Mouse (Mus musculus) forebrain, embryonic 12.5 days (tissue): Measurements from ENCODE around the gene Coq2. TPM values are rescaled to one million over a fixed set of nuclear protein-coding genes. Genes with fewer than 3 reads are reported as not detected.

ENCODE experiments used
- ATAC-seq: fragments of 200-750 bp; cut with Nextera tagmentation; 2 replicates; pipeline ENCODE4 v1.8.0; 2017; ENCODE audit warnings: moderate TSS enrichment; ENCODE audit not compliant: low FRiP score
- H3K27ac ChIP-seq: fragments of 300-500 bp; sonication (generic); 2 replicates; pipeline ENCODE4 v1.5.1; 2016; ENCODE audit warnings: mild to moderate bottlenecking
- H3K27me3 ChIP-seq: fragments of 300-500 bp; sonication (generic); 2 replicates; pipeline ENCODE4 v1.6.1; 2016; ENCODE audit warnings: mild to moderate bottlenecking
- H3K36me3 ChIP-seq: fragments of 300-500 bp; sonication (generic); replicated peaks from 2 replicates; pipeline ENCODE4 v1.6.1; 2016; ENCODE audit warnings: mild to moderate bottlenecking
- H3K4me1 ChIP-seq: fragments of 300-500 bp; sonication (generic); 2 replicates; pipeline ENCODE4 v1.6.1; 2016
- H3K4me2 ChIP-seq: fragments of 300-500 bp; sonication (generic); 2 replicates; pipeline ENCODE4 v1.6.1; 2016; ENCODE audit warnings: mild to moderate bottlenecking, moderate library complexity
- H3K4me3 ChIP-seq: fragments of 300-500 bp; sonication (generic); replicated peaks from 2 replicates; pipeline ENCODE4 v1.5.1; 2016; ENCODE audit warnings: mild to moderate bottlenecking
- H3K9ac ChIP-seq: fragments of 300-500 bp; sonication (generic); 2 replicates; pipeline ENCODE4 v1.6.1; 2016; ENCODE audit warnings: mild to moderate bottlenecking
- H3K9me3 ChIP-seq: fragments of 300-500 bp; sonication (generic); 2 replicates; pipeline ENCODE4 v1.6.1; 2016
- WGBS: fragments of 180-500 bp; shearing (Covaris S2); methylation state at CpG from one replicate; pipeline ENCODE4 v1.1.7; 2016; 5-methylcytosine and 5-hydroxymethylcytosine counted together
- polyA plus RNA-seq: library from polyadenylated mRNA; unstranded; fragments of >200 nt; fragmentation: Nextera tagmentation; extraction: Ambion mirVana; gene quantifications from 2 replicates; pipeline ENCODE4 v1.2.1, GENCODE M21; 2016

The Coq2 gene
- polyA plus RNA-seq, 1 experiment from 2014 or later, result 47.3 TPM

- no peaks in the 10 kb centered on the region for H3K9me3 ChIP-seq
Observed at GRCm38 (mm10) chr5:100632540-100633129, 42.3 kb downstream of the Coq2 start.

GRCm38 (mm10) chr5:100628807-100629206 is 46.1 kb downstream of the Coq2 start:
- no peak overlapping the region for H3K4me3 ChIP-seq
- H3K4me1 ChIP-seq, result no peaks in the 10 kb centered on the region
- H3K4me2 ChIP-seq, result no peak overlapping the region
- H3K36me3 ChIP-seq, result no peaks in the 10 kb centered on the region
- 97% methylated on average over 4 of the region's 4 CpGs for WGBS
- no peaks in the 10 kb centered on the region for H3K9me3 ChIP-seq
- no peak for ATAC-seq
- H3K27ac ChIP-seq, result no peak overlapping the region
- H3K27me3 ChIP-seq, result no peaks in the 10 kb centered on the region
- no peak overlapping the region for H3K9ac ChIP-seq

More at GRCm38 (mm10) chr5:100632540-100633129, 42.3 kb downstream of the Coq2 start:
- no peak overlapping the region for H3K27ac ChIP-seq
- no peak overlapping the region for H3K4me2 ChIP-seq
- H3K4me3 ChIP-seq, result no peak overlapping the region
- no peaks in the 10 kb centered on the region for H3K27me3 ChIP-seq
- no peak for ATAC-seq
- no peaks in the 10 kb centered on the region for H3K4me1 ChIP-seq
- 92% methylated on average over 8 of the region's 8 CpGs for WGBS
- no peaks in the 10 kb centered on the region for H3K36me3 ChIP-seq
- H3K9ac ChIP-seq, result no peak overlapping the region

DNA sequence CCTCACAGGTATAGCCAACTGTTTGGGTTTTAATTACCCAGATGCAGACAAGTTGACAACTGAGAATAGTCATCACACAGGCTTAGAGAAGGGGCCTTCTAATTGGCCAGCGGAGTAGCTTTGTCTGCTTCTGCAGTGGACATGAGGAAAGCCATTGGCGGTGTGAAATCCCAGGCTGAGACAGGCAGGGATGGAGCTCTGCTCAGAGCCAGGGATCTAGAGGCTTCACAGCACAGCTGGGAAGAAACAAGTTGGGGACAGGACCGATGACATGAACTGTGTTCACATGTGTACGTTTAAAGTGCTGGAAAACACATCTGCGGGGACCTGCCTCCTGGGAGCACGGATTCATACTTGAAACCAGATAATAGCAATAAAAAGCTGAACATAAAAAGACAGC is 48.4 kb downstream of the Coq2 start:
- no peak overlapping the region for H3K9ac ChIP-seq
- H3K4me2 ChIP-seq, result no peak overlapping the region
- ATAC-seq, result no peak
- H3K4me3 ChIP-seq, result no peak overlapping the region
- H3K36me3 ChIP-seq, result no peaks in the 10 kb centered on the region
- 64% methylated on average over 6 of the region's 6 CpGs for WGBS
- no peaks in the 10 kb centered on the region for H3K9me3 ChIP-seq
- H3K4me1 ChIP-seq, result no peaks in the 10 kb centered on the region
- no peaks in the 10 kb centered on the region for H3K27me3 ChIP-seq
- H3K27ac ChIP-seq, result no peak overlapping the region

GRCm38 (mm10) chr5:100624743-100625360 is 50.1 kb downstream of the Coq2 start:
- H3K4me3 ChIP-seq, result no peak overlapping the region
- H3K36me3 ChIP-seq, result no peaks in the 10 kb centered on the region
- no peak overlapping the region for H3K4me2 ChIP-seq
- no peak for ATAC-seq
- H3K9ac ChIP-seq, result no peak overlapping the region
- peaks cover 3% of the 10 kb centered on the region; the same call in 1 of the 2 replicates for H3K4me1 ChIP-seq
- H3K27me3 ChIP-seq, result no peaks in the 10 kb centered on the region
- WGBS, result 80% methylated on average over 9 of the region's 9 CpGs
- H3K27ac ChIP-seq, result no peak overlapping the region
- H3K9me3 ChIP-seq, result no peaks in the 10 kb centered on the region

GRCm38 (mm10) chr5:100622509-100623163 is 52.3 kb downstream of the Coq2 start:
- no peak overlapping the region for H3K9ac ChIP-seq
- no peak overlapping the region for H3K27ac ChIP-seq
- H3K4me3 ChIP-seq, result no peak overlapping the region
- peaks cover 3% of the 10 kb centered on the region; the same call in 1 of the 2 replicates for H3K4me1 ChIP-seq
- ATAC-seq, result no peak
- no peak overlapping the region for H3K4me2 ChIP-seq
- no peaks in the 10 kb centered on the region for H3K27me3 ChIP-seq
- WGBS, result 87% methylated on average over 12 of the region's 12 CpGs
- no peaks in the 10 kb centered on the region for H3K36me3 ChIP-seq
- no peaks in the 10 kb centered on the region for H3K9me3 ChIP-seq

- H3K9ac ChIP-seq, result no peak overlapping the region
- no peaks in the 10 kb centered on the region for H3K9me3 ChIP-seq
- H3K4me2 ChIP-seq, result no peak overlapping the region
- H3K27me3 ChIP-seq, result no peaks in the 10 kb centered on the region
- WGBS, result 78% methylated on average over 7 of the region's 8 CpGs
- ATAC-seq, result no peak
- H3K27ac ChIP-seq, result no peak overlapping the region
- peaks cover 3% of the 10 kb centered on the region; the same call in 1 of the 2 replicates for H3K4me1 ChIP-seq
- no peak overlapping the region for H3K4me3 ChIP-seq
- no peaks in the 10 kb centered on the region for H3K36me3 ChIP-seq
Observed at GRCm38 (mm10) chr5:100621876-100622508, 52.9 kb downstream of the Coq2 start.

GRCm38 (mm10) chr5:100620952-100621351 is 54.0 kb downstream of the Coq2 start:
- Histone ChIP-seq H3K27me3 (no peaks in the 10 kb centered on the region), H3K27ac (no peak overlapping the region), H3K4me1 (peaks cover 3% of the 10 kb centered on the region; the same call in 1 of the 2 replicates), H3K9ac (no peak overlapping the region), H3K4me3 (no peak overlapping the region), H3K4me2 (no peak overlapping the region), H3K9me3 (no peaks in the 10 kb centered on the region), H3K36me3 (no peaks in the 10 kb centered on the region)
- ATAC-seq, result no peak
- 56% methylated on average over 9 of the region's 9 CpGs for WGBS

DNA sequence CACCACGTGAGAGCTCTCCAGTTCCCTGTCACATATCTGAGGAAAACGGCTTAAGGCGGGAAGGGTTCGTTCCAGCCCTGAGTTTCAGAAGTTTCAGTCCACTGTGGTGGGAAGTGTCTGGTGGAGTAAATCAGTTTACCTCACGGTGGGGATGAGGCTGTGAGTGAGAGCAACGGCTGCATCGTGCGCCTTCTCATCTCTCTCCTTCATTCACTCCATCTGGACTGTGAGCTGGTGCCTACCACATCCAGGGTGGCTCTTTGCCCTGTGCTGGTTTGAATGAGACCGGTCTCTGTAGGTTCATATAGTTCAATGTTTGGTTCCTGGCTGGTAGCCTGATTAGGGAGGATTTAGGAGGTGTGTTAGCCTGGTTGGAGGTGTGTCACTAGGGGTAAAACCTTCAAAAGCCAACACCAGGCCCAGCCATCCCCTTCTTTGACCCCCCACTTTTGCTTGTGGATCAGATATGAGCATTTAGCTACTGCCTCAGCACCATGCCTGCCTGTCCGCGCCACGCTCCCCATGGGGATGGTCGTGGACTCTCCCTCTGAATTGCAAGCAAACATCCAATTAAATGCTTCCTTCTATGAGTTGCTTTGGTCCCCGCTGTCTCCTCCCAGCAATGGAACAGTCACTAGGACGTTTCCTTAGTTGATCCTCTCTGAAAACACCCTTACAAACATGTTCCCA is 55.2 kb downstream of the Coq2 start:
- Histone ChIP-seq H3K4me1 (peaks cover 3% of the 10 kb centered on the region; the same call in 1 of the 2 replicates), H3K27ac (no peak overlapping the region), H3K9ac (no peak overlapping the region), H3K36me3 (no peaks in the 10 kb centered on the region), H3K4me3 (no peak overlapping the region), H3K27me3 (no peaks in the 10 kb centered on the region), H3K9me3 (no peaks in the 10 kb centered on the region), H3K4me2 (no peak overlapping the region)
- ATAC-seq, result no peak
- WGBS, result 92% methylated on average over 15 of the region's 15 CpGs

- no peaks in the 10 kb centered on the region for H3K9me3 ChIP-seq
- H3K27me3 ChIP-seq, result no peaks in the 10 kb centered on the region
- no peak overlapping the region for H3K4me3 ChIP-seq
- ATAC-seq, result no peak
- no peak overlapping the region for H3K9ac ChIP-seq
- no peak overlapping the region for H3K4me2 ChIP-seq
- no peak overlapping the region for H3K27ac ChIP-seq
- 92% methylated on average over 17 of the region's 17 CpGs for WGBS
- H3K36me3 ChIP-seq, result no peaks in the 10 kb centered on the region
- no peaks in the 10 kb centered on the region for H3K4me1 ChIP-seq
Observed at GRCm38 (mm10) chr5:100613896-100614768, 60.8 kb downstream of the Coq2 start.

DNA sequence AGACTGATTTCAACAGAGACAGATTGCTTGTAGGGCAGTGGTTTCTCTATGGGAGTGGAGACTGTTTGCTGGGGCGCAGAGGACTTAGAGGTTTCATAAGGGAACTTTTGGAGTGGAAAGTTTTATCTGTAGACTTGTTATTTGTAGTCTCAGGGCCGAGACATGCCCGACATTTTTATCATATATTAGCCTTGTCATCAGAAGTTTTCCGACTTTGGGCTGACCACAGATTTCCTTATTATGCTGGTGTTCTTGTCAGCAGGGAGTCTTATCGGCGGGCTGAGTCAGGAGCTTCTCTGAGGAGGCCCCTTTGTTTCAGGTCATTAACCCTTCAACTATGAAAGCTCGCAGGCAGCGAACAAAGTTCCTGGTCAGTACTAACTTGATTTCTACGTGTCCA is 67.1 kb downstream of the Coq2 start:
- Histone ChIP-seq H3K9me3 (no peaks in the 10 kb centered on the region), H3K4me1 (no peaks in the 10 kb centered on the region), H3K4me3 (no peak overlapping the region), H3K27me3 (no peaks in the 10 kb centered on the region), H3K9ac (no peak overlapping the region), H3K4me2 (no peak overlapping the region), H3K36me3 (no peaks in the 10 kb centered on the region), H3K27ac (no peak overlapping the region)
- no peak for ATAC-seq
- 86% methylated on average over 9 of the region's 9 CpGs for WGBS

DNA sequence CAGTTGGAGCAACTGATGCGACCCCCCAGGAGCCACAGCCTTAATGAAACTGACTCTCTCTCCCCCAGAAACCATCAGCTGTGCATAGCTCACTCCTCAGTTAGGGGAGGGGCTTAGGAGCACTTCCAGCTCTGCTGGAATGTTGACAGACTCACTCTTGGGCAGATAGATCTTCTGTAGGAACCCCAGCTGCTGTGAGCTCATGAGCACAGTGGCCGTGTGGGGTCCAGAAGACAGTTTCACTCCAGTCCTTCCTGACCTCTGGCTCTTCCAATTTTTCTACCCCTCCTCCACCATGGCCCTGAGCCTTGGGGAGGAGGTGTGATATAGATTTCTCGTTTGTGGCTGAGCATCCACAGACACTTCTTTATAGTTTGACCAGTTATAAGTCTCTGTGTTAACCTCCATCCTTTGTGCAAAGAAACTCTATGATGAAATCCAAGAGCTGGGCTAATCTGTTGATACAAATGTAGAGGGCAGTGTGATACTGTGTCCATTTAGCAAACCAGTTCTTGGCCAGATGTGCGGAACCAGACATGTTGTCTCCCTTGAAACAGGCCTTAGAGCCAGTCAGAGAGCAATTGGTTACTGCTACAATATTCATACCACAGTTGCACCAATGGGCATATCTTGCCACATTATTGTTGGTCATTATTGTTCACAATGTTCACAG is 67.7 kb downstream of the Coq2 start:
- no peak overlapping the region for H3K4me3 ChIP-seq
- no peaks in the 10 kb centered on the region for H3K9me3 ChIP-seq
- no peak for ATAC-seq
- H3K9ac ChIP-seq, result no peak overlapping the region
- no peaks in the 10 kb centered on the region for H3K27me3 ChIP-seq
- H3K4me1 ChIP-seq, result no peaks in the 10 kb centered on the region
- H3K27ac ChIP-seq, result no peak overlapping the region
- H3K4me2 ChIP-seq, result no peak overlapping the region
- WGBS, result 73% methylated on average over 4 of the region's 4 CpGs
- H3K36me3 ChIP-seq, result no peaks in the 10 kb centered on the region
